ENCODE assay signal across 8 mouse cellular contexts in the genomic region with DNA sequence TGATC. TPM values are rescaled to one million over a fixed set of nuclear protein-coding genes. Genes with fewer than 3 reads are reported as not detected.
DNase-seq lines count a peak whose midpoint lies in the region; ATAC-seq and TF ChIP-seq lines count a peak whose summit lies in the region.

A gene (minus strand): TSS at position 4 of the 5 bp plus-strand sequence.

- H3K36me3 ChIP-seq in embryonic facial prominence, embryonic 12.5 days = peaks cover 36% of the 10 kb centered on the region
- H3K36me3 ChIP-seq in intestine, embryonic 15.5 days = peaks cover 9% of the 10 kb centered on the region; the same call in 1 of the 2 replicates
- H3K36me3 ChIP-seq in neural tube, embryonic 12.5 days = peaks cover 27% of the 10 kb centered on the region

- H3K4me3 ChIP-seq in layer of hippocampus, adult 2 months = peak within 1 kb of the TSS; percentile 77
- H3K4me3 ChIP-seq in embryonic facial prominence, embryonic 12.5 days = peak within 1 kb of the TSS; percentile 55
- peak within 1 kb of the TSS; percentile 68 for H3K4me3 ChIP-seq in intestine, embryonic 15.5 days (replicated peaks)
- H3K4me3 ChIP-seq in neural tube, embryonic 12.5 days = peak within 1 kb of the TSS; percentile 61

- H3K4me1 ChIP-seq in embryonic facial prominence, embryonic 12.5 days = peaks cover 60% of the 10 kb centered on the region
- peaks cover 58% of the 10 kb centered on the region for H3K4me1 ChIP-seq in intestine, embryonic 15.5 days (replicated peaks)
- H3K4me1 ChIP-seq in neural tube, embryonic 12.5 days = peaks cover 58% of the 10 kb centered on the region

- ATAC-seq in embryonic facial prominence, embryonic 12.5 days (ENCODE audit: insufficient number of reproducible peaks, insufficient read depth, low FRiP score, low TSS enrichment) = no peak
- no peak for ATAC-seq in intestine, embryonic 15.5 days
- ATAC-seq in neural tube, embryonic 12.5 days (ENCODE audit: low FRiP score, low read depth) = no peak

- peak within 1 kb of the TSS; percentile 99 for H3K27ac ChIP-seq in layer of hippocampus, adult 2 months
- peak within 1 kb of the TSS; percentile 93 for H3K27ac ChIP-seq in embryonic facial prominence, embryonic 12.5 days
- peak within 1 kb of the TSS; percentile 98 for H3K27ac ChIP-seq in intestine, embryonic 15.5 days
- H3K27ac ChIP-seq in neural tube, embryonic 12.5 days = peak within 1 kb of the TSS; percentile 86

- TF ChIP-seq CTCF in layer of hippocampus, adult 2 months (conservative IDR thresholded peaks at IDR 0.05) = no peak

- H3K4me2 ChIP-seq in embryonic facial prominence, embryonic 12.5 days (replicated peaks) = peak within 1 kb of the TSS; percentile 97
- peak within 1 kb of the TSS; percentile 87 for H3K4me2 ChIP-seq in intestine, embryonic 15.5 days (replicated peaks)
- peak within 1 kb of the TSS; percentile 94 for H3K4me2 ChIP-seq in neural tube, embryonic 12.5 days (replicated peaks)

- H3K9ac ChIP-seq in embryonic facial prominence, embryonic 12.5 days = peak within 1 kb of the TSS; percentile 82
- peak within 1 kb of the TSS; percentile 87 for H3K9ac ChIP-seq in intestine, embryonic 15.5 days
- H3K9ac ChIP-seq in neural tube, embryonic 12.5 days = peak within 1 kb of the TSS; percentile 80

- no peaks in the 10 kb centered on the region for H3K9me3 ChIP-seq in embryonic facial prominence, embryonic 12.5 days
- H3K9me3 ChIP-seq in intestine, embryonic 15.5 days = no peaks in the 10 kb centered on the region
- H3K9me3 ChIP-seq in neural tube, embryonic 12.5 days = no peaks in the 10 kb centered on the region

- H3K27me3 ChIP-seq in embryonic facial prominence, embryonic 12.5 days = no peaks in the 10 kb centered on the region
- H3K27me3 ChIP-seq in intestine, embryonic 15.5 days (replicated peaks) = no peaks in the 10 kb centered on the region
- H3K27me3 ChIP-seq in neural tube, embryonic 12.5 days (replicated peaks) = no peaks in the 10 kb centered on the region

- no peak for DNase-seq in layer of hippocampus, adult 2 months (ENCODE audit: low spot score in 2 of 2)
- no peak for DNase-seq in layer of hippocampus, postnatal 14 days (ENCODE audit: low spot score in 2 of 2)
- no peak for DNase-seq in embryo, embryonic 11 days
- DNase-seq in layer of hippocampus, adult 9-11 months = no peak
- DNase-seq in cerebellum, adult 9-11 months = no peak

RNA-seq across cellular contexts. Expression of the gene that starts here (rescaled TPM):
- under 1 TPM in 1 of 2 experiments, not detected in 1; 0.90 TPM for total RNA-seq in layer of hippocampus, adult 2 months (2021)
- total RNA-seq in layer of hippocampus, postnatal 14 days (2021) = 1 to 10 TPM in 1 of 2 experiments, not detected in 1; 2.0 TPM
- 0.37 TPM in 1 of 2 replicates, not detected in the other for polyA plus RNA-seq in embryonic facial prominence, embryonic 12.5 days (2016; fragmentation: Nextera tagmentation; extraction: Ambion mirVana)
- polyA plus RNA-seq in intestine, embryonic 15.5 days (2015; fragmentation: Nextera tagmentation; extraction: Ambion mirVana) = 0.43 and 1.5 TPM in 2 replicates
- polyA plus RNA-seq in neural tube, embryonic 12.5 days (2016; fragmentation: Nextera tagmentation; extraction: Ambion mirVana) = not detected in 2 replicates
